Mouse (Mus musculus): ENCODE data around the gene Ssr4. TPM values are rescaled to one million over a fixed set of nuclear protein-coding genes. Genes with fewer than 3 reads are reported as not detected.

The Ssr4 gene
- polyA plus RNA-seq, 1 experiment from 2014 or later: 169 TPM

- H3K9me3 ChIP-seq (ENCODE audit: control insufficient read depth, low read length): no peaks in the 10 kb centered on the region
- no peak for ATAC-seq (ENCODE audit: low read depth)
- H3K36me3 ChIP-seq (ENCODE audit: control insufficient read depth, insufficient read depth, low read length): no peaks in the 10 kb centered on the region
- no peak overlapping the region for H3K9ac ChIP-seq (replicated peaks; ENCODE audit: low read depth, low read length)
- no peak overlapping the region for H3K27ac ChIP-seq (ENCODE audit: low read depth, low read length)
- no peak overlapping the region for H3K4me3 ChIP-seq (ENCODE audit: low read depth, low read length)
- 83% methylated on average over 1 of the region's 1 CpGs for WGBS
- no peaks in the 10 kb centered on the region for H3K27me3 ChIP-seq (ENCODE audit: control insufficient read depth, insufficient read depth, low read length)
- H3K4me2 ChIP-seq (ENCODE audit: low read depth, low read length): no peak overlapping the region
- no peaks in the 10 kb centered on the region for H3K4me1 ChIP-seq (ENCODE audit: control insufficient read depth, insufficient read depth, low read length)
Measured at GRCm38 (mm10) chrX:73765311-73765710, 21.5 kb upstream of the Ssr4 start.

DNA sequence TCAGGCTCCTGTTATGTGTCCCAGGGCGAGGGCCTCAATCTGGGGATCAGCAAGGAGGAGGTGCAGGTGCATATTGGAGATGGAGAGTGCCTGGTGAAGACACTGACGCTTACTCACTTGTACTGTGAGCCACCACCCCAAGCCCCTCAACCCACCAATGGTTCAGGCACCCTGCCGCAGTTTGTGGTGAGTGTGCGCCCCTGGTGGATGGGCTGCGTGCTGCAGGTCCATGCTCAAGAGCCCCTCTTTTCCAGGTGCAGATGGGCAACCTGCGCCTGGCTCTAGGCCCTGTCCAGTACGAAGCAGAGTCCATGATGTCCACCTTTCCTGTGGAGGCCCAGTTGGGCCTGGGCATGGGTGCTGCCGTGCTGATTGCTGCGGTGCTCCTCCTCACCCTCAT, 19.6 kb upstream of the Ssr4 start:
- no peak for ATAC-seq (ENCODE audit: low read depth)
- Histone ChIP-seq H3K4me1 (ENCODE audit: control insufficient read depth, insufficient read depth, low read length) (no peaks in the 10 kb centered on the region), H3K36me3 (ENCODE audit: control insufficient read depth, insufficient read depth, low read length) (no peaks in the 10 kb centered on the region), H3K27me3 (ENCODE audit: control insufficient read depth, insufficient read depth, low read length) (no peaks in the 10 kb centered on the region), H3K27ac (ENCODE audit: low read depth, low read length) (no peak overlapping the region), H3K9me3 (ENCODE audit: control insufficient read depth, low read length) (no peaks in the 10 kb centered on the region), H3K9ac (replicated peaks; ENCODE audit: low read depth, low read length) (no peak overlapping the region), H3K4me2 (ENCODE audit: low read depth, low read length) (no peak overlapping the region), H3K4me3 (ENCODE audit: low read depth, low read length) (no peak overlapping the region)
- WGBS: 67% methylated on average over 9 of the region's 9 CpGs

DNA sequence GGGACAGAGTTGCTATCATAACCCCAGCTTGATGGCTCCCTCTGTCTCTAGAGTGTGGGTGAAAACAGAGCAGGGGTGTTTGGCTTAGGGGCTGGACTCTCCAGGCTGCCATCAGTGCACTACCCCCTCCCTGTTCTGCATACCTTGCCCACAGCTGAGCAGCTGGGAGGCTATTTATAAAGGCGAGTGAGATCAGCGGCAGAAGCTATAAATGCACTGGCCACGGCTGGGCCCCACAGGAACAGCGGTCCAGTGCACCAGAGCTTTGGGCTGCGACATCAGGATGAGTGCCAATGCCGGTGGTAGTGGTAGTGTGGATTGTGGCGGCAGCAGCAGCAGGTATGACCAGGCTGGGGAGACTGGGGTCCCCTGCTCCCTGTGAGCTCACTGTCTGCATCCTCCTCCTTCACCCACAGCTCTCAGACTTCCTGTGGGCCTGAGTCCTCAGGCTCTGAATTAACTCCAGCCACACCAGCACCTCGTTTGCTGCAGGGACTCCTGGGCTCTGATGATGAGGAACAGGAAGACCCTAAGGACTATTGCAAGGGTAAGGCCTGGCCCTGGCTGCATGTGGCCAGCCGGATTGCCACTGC, 12.6 kb upstream of the Ssr4 start, which contains the start of gene Srpk3:
Gene Srpk3 (plus strand): TSS at position 238 of the 593 bp plus-strand sequence.
- Histone ChIP-seq H3K4me1 (ENCODE audit: control insufficient read depth, insufficient read depth, low read length) (no peaks in the 10 kb centered on the region), H3K36me3 (ENCODE audit: control insufficient read depth, insufficient read depth, low read length) (peaks cover 9% of the 10 kb centered on the region; the same call in 1 of the 2 replicates), H3K27me3 (ENCODE audit: control insufficient read depth, insufficient read depth, low read length) (no peaks in the 10 kb centered on the region), H3K4me3 (ENCODE audit: low read depth, low read length) (no peak within 1 kb of the TSS), H3K27ac (ENCODE audit: low read depth, low read length) (no peak within 1 kb of the TSS), H3K4me2 (ENCODE audit: low read depth, low read length) (no peak within 1 kb of the TSS), H3K9ac (replicated peaks; ENCODE audit: low read depth, low read length) (no peak within 1 kb of the TSS), H3K9me3 (ENCODE audit: control insufficient read depth, low read length) (no peaks in the 10 kb centered on the region)
- 44% methylated on average over 9 of the region's 9 CpGs for WGBS
- 0 out of 2 replicates have a peak, but pooled peaks have one; percentile 19 for ATAC-seq (ENCODE audit: low read depth)

- no peak overlapping the region for H3K27ac ChIP-seq (ENCODE audit: low read depth, low read length)
- H3K9me3 ChIP-seq (ENCODE audit: control insufficient read depth, low read length): no peaks in the 10 kb centered on the region
- no peak overlapping the region for H3K4me2 ChIP-seq (ENCODE audit: low read depth, low read length)
- H3K27me3 ChIP-seq (ENCODE audit: control insufficient read depth, insufficient read depth, low read length): no peaks in the 10 kb centered on the region
- peaks cover 9% of the 10 kb centered on the region; the same call in 1 of the 2 replicates for H3K36me3 ChIP-seq (ENCODE audit: control insufficient read depth, insufficient read depth, low read length)
- peak; percentile 66 for ATAC-seq (ENCODE audit: low read depth)
- no peak overlapping the region for H3K4me3 ChIP-seq (ENCODE audit: low read depth, low read length)
- H3K9ac ChIP-seq (replicated peaks; ENCODE audit: low read depth, low read length): no peak overlapping the region
- no peaks in the 10 kb centered on the region for H3K4me1 ChIP-seq (ENCODE audit: control insufficient read depth, insufficient read depth, low read length)
- 63% methylated on average over 10 of the region's 10 CpGs for WGBS
Measured at GRCm38 (mm10) chrX:73774802-73775483, 11.9 kb upstream of the Ssr4 start.

- ATAC-seq (ENCODE audit: low read depth): no peak
- Histone ChIP-seq H3K27me3 (ENCODE audit: control insufficient read depth, insufficient read depth, low read length) (no peaks in the 10 kb centered on the region), H3K9me3 (ENCODE audit: control insufficient read depth, low read length) (no peaks in the 10 kb centered on the region), H3K4me3 (ENCODE audit: low read depth, low read length) (no peak overlapping the region), H3K36me3 (ENCODE audit: control insufficient read depth, insufficient read depth, low read length) (peaks cover 9% of the 10 kb centered on the region; the same call in 1 of the 2 replicates), H3K27ac (ENCODE audit: low read depth, low read length) (no peak overlapping the region), H3K4me1 (ENCODE audit: control insufficient read depth, insufficient read depth, low read length) (peaks cover 8% of the 10 kb centered on the region; the same call in 1 of the 2 replicates), H3K4me2 (ENCODE audit: low read depth, low read length) (no peak overlapping the region), H3K9ac (replicated peaks; ENCODE audit: low read depth, low read length) (no peak overlapping the region)
- WGBS: 85% methylated on average over 3 of the region's 3 CpGs
Measured at GRCm38 (mm10) chrX:73782227-73782626, 4.6 kb upstream of the Ssr4 start.

- H3K27me3 ChIP-seq (ENCODE audit: control insufficient read depth, insufficient read depth, low read length): no peaks in the 10 kb centered on the region
- peak overlapping the region; percentile 46 for H3K4me2 ChIP-seq (ENCODE audit: low read depth, low read length)
- peaks cover 8% of the 10 kb centered on the region; the same call in 1 of the 2 replicates for H3K4me1 ChIP-seq (ENCODE audit: control insufficient read depth, insufficient read depth, low read length)
- H3K9ac ChIP-seq (replicated peaks; ENCODE audit: low read depth, low read length): peak overlapping the region; percentile 29
- no peak for ATAC-seq (ENCODE audit: low read depth)
- peak overlapping the region; percentile 50 for H3K4me3 ChIP-seq (ENCODE audit: low read depth, low read length)
- no peaks in the 10 kb centered on the region for H3K9me3 ChIP-seq (ENCODE audit: control insufficient read depth, low read length)
- H3K27ac ChIP-seq (ENCODE audit: low read depth, low read length): no peak overlapping the region
- H3K36me3 ChIP-seq (ENCODE audit: control insufficient read depth, insufficient read depth, low read length): no peaks in the 10 kb centered on the region
Measured at GRCm38 (mm10) chrX:73785666-73786065, 1.2 kb upstream of the Ssr4 start.

GRCm38 (mm10) chrX:73787225-73787558, 364 bp downstream of the Ssr4 start:
- Histone ChIP-seq H3K4me3 (ENCODE audit: low read depth, low read length) (peak overlapping the region; percentile 50), H3K27ac (ENCODE audit: low read depth, low read length) (peak overlapping the region; percentile 89), H3K4me1 (ENCODE audit: control insufficient read depth, insufficient read depth, low read length) (peaks cover 8% of the 10 kb centered on the region; the same call in 1 of the 2 replicates), H3K36me3 (ENCODE audit: control insufficient read depth, insufficient read depth, low read length) (no peaks in the 10 kb centered on the region), H3K9ac (replicated peaks; ENCODE audit: low read depth, low read length) (peak overlapping the region; percentile 68), H3K27me3 (ENCODE audit: control insufficient read depth, insufficient read depth, low read length) (no peaks in the 10 kb centered on the region), H3K9me3 (ENCODE audit: control insufficient read depth, low read length) (no peaks in the 10 kb centered on the region), H3K4me2 (ENCODE audit: low read depth, low read length) (peak overlapping the region; percentile 60)
- peak; percentile 12; the same call in 1 of the 2 replicates for ATAC-seq (ENCODE audit: low read depth)
- WGBS: 19% methylated on average over 17 of the region's 22 CpGs

DNA sequence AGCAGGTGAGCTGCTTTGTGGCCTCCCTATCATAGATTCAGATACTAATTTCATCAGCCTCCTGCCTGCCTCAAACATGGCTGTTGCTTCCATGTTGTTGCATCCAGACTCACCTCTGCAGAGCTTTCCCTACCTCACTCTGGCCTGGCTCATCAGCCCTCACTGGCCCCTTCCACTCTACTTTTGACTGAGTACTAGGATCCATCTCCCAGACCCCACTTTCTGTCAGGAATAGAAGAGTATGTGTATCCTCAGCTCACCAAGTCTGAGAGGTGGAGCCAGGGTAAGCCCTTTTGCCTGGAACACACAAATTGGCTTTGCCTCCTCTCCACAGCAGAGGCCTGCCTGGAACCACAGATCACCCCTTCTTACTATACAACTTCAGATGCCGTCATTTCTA, 1.7 kb downstream of the Ssr4 start:
- no peak overlapping the region for H3K27ac ChIP-seq (ENCODE audit: low read depth, low read length)
- H3K27me3 ChIP-seq (ENCODE audit: control insufficient read depth, insufficient read depth, low read length): no peaks in the 10 kb centered on the region
- no peaks in the 10 kb centered on the region for H3K9me3 ChIP-seq (ENCODE audit: control insufficient read depth, low read length)
- peaks cover 8% of the 10 kb centered on the region; the same call in 1 of the 2 replicates for H3K4me1 ChIP-seq (ENCODE audit: control insufficient read depth, insufficient read depth, low read length)
- H3K9ac ChIP-seq (replicated peaks; ENCODE audit: low read depth, low read length): no peak overlapping the region
- H3K4me2 ChIP-seq (ENCODE audit: low read depth, low read length): peak overlapping the region; percentile 60
- no peak for ATAC-seq (ENCODE audit: low read depth)
- H3K36me3 ChIP-seq (ENCODE audit: control insufficient read depth, insufficient read depth, low read length): no peaks in the 10 kb centered on the region
- WGBS: 100% methylated on average over 1 of the region's 1 CpGs
- H3K4me3 ChIP-seq (ENCODE audit: low read depth, low read length): no peak overlapping the region

DNA sequence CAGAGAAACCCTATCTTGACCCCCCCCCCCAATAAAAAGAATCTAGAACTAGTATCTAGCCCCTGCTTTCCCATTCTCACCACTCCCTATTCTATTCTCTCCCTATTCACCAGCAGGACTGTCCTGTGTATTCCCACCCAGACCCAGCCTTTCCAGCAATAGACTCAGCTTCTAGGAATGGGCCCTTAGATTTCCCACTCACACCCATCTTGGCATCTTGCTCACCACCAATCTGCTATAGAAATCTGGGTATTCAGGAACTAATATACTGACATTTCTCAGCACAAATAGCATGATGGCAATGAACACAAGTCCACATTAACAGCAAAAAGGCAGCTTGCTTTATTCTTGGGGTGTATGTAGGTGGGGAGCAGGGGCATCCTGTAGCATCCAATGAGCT, 6.2 kb downstream of the Ssr4 start:
- H3K4me1 ChIP-seq (ENCODE audit: control insufficient read depth, insufficient read depth, low read length): no peaks in the 10 kb centered on the region
- no peak overlapping the region for H3K4me2 ChIP-seq (ENCODE audit: low read depth, low read length)
- no peaks in the 10 kb centered on the region for H3K9me3 ChIP-seq (ENCODE audit: control insufficient read depth, low read length)
- ATAC-seq (ENCODE audit: low read depth): no peak
- H3K36me3 ChIP-seq (ENCODE audit: control insufficient read depth, insufficient read depth, low read length): no peaks in the 10 kb centered on the region
- H3K27me3 ChIP-seq (ENCODE audit: control insufficient read depth, insufficient read depth, low read length): no peaks in the 10 kb centered on the region
- H3K9ac ChIP-seq (replicated peaks; ENCODE audit: low read depth, low read length): no peak overlapping the region
- H3K27ac ChIP-seq (ENCODE audit: low read depth, low read length): no peak overlapping the region
- no peak overlapping the region for H3K4me3 ChIP-seq (ENCODE audit: low read depth, low read length)

Measured in neural tube, embryonic 14.5 days (tissue).